Mouse (Mus musculus) kidney, adult 2 months (tissue): ENCODE data around the gene Rtp3.

Source experiments
- CTCF ChIP-seq: fragments of 200-500 bp; conservative IDR thresholded peaks from 2 replicates; pipeline ENCODE4 v1.5.1; 2011; ENCODE audit warnings: low read depth, mild to moderate bottlenecking, control low read depth, low read length, moderate library complexity, mixed read lengths; ENCODE audit not compliant: insufficient read depth, insufficient read length
- POLR2A ChIP-seq: fragments of 200-500 bp; IDR thresholded peaks from one replicate; pipeline ENCODE4 v1.6.1; 2011; ENCODE audit warnings: low read depth, low read length, control low read depth

DNA sequence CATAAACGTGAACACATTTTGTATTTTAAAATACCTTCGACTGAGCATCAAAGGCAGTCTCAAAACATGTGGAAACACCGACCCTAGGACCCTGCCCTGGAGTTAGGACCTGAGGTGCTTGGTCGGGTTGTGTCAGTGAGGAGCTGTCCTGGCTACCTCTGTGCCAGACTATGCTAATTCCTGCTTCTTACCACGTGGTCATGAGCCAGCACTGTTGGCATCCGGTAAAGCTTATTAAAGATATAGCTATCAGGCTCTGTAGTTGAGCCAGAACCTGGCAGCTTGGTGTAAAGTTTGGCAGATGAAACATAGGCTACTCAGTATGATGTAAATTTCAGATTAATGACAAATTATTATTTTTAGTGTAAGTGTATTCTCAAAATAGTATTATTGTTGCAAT, 38.0 kb downstream of the Rtp3 start:
- no peak for TF ChIP-seq CTCF
- no peak for TF ChIP-seq POLR2A
